Mouse (Mus musculus) cortical plate, adult 2 months (tissue): ENCODE results near the gene Hectd2.

Experiments
- CTCF ChIP-seq: fragments of 200-500 bp; IDR thresholded peaks from 2 replicates; pipeline ENCODE4 v1.5.1; 2011; ENCODE audit warnings: mild to moderate bottlenecking, control low read depth, low read length; ENCODE audit not compliant: insufficient read depth; ENCODE audit errors: extremely low read depth
- POLR2A ChIP-seq: fragments of 200-500 bp; IDR thresholded peaks from 2 replicates; pipeline ENCODE4 v1.6.1; 2011; ENCODE audit warnings: mild to moderate bottlenecking, low read length, control low read depth; ENCODE audit not compliant: insufficient read depth; ENCODE audit errors: extremely low read depth

GRCm38 (mm10) chr19:36634771-36635170 is 80.3 kb downstream of the Hectd2 start:
- TF ChIP-seq CTCF, result no peak
- no peak for TF ChIP-seq POLR2A
